Comparison of ENCODE assay signal across 28 mouse cellular contexts in the genomic region with DNA sequence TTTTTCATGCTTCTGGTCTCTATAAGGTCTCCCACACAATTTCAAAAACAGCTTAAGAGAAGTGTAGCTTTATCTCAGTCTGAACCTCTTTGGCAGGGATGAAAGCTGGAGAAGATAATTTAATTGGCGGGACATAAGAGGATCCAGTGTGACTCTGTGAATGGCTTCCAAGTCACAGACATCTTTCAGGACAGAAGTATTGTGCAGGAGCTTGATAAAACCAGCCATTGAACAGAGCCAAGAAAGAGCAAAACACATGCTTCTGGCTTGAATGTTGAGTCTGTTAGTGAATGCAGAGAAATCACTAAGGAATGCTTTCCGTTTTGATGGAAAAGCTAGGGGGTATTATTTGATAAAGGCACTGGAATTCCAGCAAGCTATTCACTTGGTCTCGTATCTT.
DNase-seq lines count a peak whose midpoint lies in the region; ATAC-seq and TF ChIP-seq lines count a peak whose summit lies in the region.
"Had no signal": no experiment of that assay in that cellular context is flagged by ENCODE, and none has a peak within 500 bp of the region (broad histone marks: within the 10 kb centered on the region; RNA-seq: fewer than 3 reads in every experiment).

No protein-coding gene starts in this region.

- H3K4me2 ChIP-seq in forebrain, embryonic 14.5 days (ENCODE audit: low read length): no peak overlapping the region
- H3K4me2 ChIP-seq in hindbrain, postnatal 0 days (ENCODE audit: low read depth, low read length): no peak overlapping the region
- H3K4me2 ChIP-seq in hindbrain, embryonic 16.5 days (ENCODE audit: low read length): no peak overlapping the region
- no peak overlapping the region for H3K4me2 ChIP-seq in midbrain, embryonic 16.5 days (ENCODE audit: low read length)
- H3K4me2 ChIP-seq: embryonic facial prominence, embryonic 12.5 days; heart, embryonic 15.5 days; hindbrain, embryonic 15.5 days; liver, embryonic 11.5 days; neural tube, embryonic 12.5 days had no signal

- 42% methylated on average over 3 of the region's 3 CpGs for WGBS in forebrain, embryonic 14.5 days
- WGBS in forebrain, embryonic 10.5 days: 75% methylated on average over 3 of the region's 3 CpGs
- WGBS in hindbrain, postnatal 0 days: 51% methylated on average over 3 of the region's 3 CpGs
- 60% methylated on average over 3 of the region's 3 CpGs for WGBS in hindbrain, embryonic 16.5 days
- WGBS in midbrain, embryonic 16.5 days: 33% methylated on average over 3 of the region's 3 CpGs

- H3K27ac ChIP-seq in forebrain, embryonic 14.5 days (ENCODE audit: low read depth, low read length): no peak overlapping the region
- H3K27ac ChIP-seq in forebrain, embryonic 10.5 days: no peak overlapping the region
- H3K27ac ChIP-seq in hindbrain, postnatal 0 days: no peak overlapping the region
- no peak overlapping the region for H3K27ac ChIP-seq in hindbrain, embryonic 16.5 days (ENCODE audit: low read depth, low read length)
- H3K27ac ChIP-seq in midbrain, embryonic 16.5 days (ENCODE audit: low read length): no peak overlapping the region
- H3K27ac ChIP-seq: embryonic facial prominence, embryonic 12.5 days; heart, embryonic 15.5 days; hindbrain, embryonic 15.5 days; layer of hippocampus, adult 2 months; neural tube, embryonic 12.5 days had no signal

- peak; percentile 57 for DNase-seq in forebrain, embryonic 14.5 days (ENCODE audit: low spot score)
- DNase-seq in forebrain, embryonic 10.5 days (ENCODE audit: extremely low spot score, low spot score): no peak
- peak; percentile 3 for DNase-seq in hindbrain, postnatal 0 days (ENCODE audit: low spot score)
- DNase-seq in brain, adult 2 months (ENCODE audit: low read depth, low spot score): peak; percentile 39
- DNase-seq in B cell, adult 2 months: no peak
- DNase-seq: adrenal gland, postnatal 36 days; cerebellum, adult 11-12 months; gastrocnemius, postnatal 10 days; heart, adult 11 months; kidney, postnatal 25 days; layer of hippocampus, postnatal 36 days; liver, postnatal 0 days; lung, postnatal 36 days; right cerebral cortex, postnatal 25 days; spleen, adult 18-20 months; thymus, postnatal 14 days had no signal

- H3K4me1 ChIP-seq in forebrain, embryonic 14.5 days (ENCODE audit: control insufficient read depth, insufficient read depth, low read length): no peaks in the 10 kb centered on the region
- no peaks in the 10 kb centered on the region for H3K4me1 ChIP-seq in forebrain, embryonic 10.5 days
- H3K4me1 ChIP-seq in hindbrain, postnatal 0 days (ENCODE audit: insufficient read depth, low read length): no peaks in the 10 kb centered on the region
- no peaks in the 10 kb centered on the region for H3K4me1 ChIP-seq in hindbrain, embryonic 16.5 days (ENCODE audit: control insufficient read depth, insufficient read depth, low read depth, low read length)
- no peaks in the 10 kb centered on the region for H3K4me1 ChIP-seq in midbrain, embryonic 16.5 days (ENCODE audit: control insufficient read depth, insufficient read depth, low read length)
- H3K4me1 ChIP-seq: embryonic facial prominence, embryonic 12.5 days; heart, embryonic 15.5 days; hindbrain, embryonic 15.5 days; megakaryocyte, embryonic 14.5 days; neural tube, embryonic 12.5 days had no signal

- no peaks in the 10 kb centered on the region for H3K36me3 ChIP-seq in forebrain, embryonic 14.5 days (ENCODE audit: control insufficient read depth, insufficient read depth, low read length)
- no peaks in the 10 kb centered on the region for H3K36me3 ChIP-seq in forebrain, embryonic 10.5 days (replicated peaks)
- H3K36me3 ChIP-seq in hindbrain, postnatal 0 days (ENCODE audit: insufficient read depth, low read length): no peaks in the 10 kb centered on the region
- no peaks in the 10 kb centered on the region for H3K36me3 ChIP-seq in hindbrain, embryonic 16.5 days (ENCODE audit: control insufficient read depth, insufficient read depth, low read length)
- no peaks in the 10 kb centered on the region for H3K36me3 ChIP-seq in midbrain, embryonic 16.5 days (ENCODE audit: control insufficient read depth, insufficient read depth, low read length)
- H3K36me3 ChIP-seq: embryonic facial prominence, embryonic 12.5 days; heart, embryonic 15.5 days; hindbrain, embryonic 15.5 days; neural tube, embryonic 12.5 days had no signal

- peak; percentile 62; the same call in 1 of the 2 replicates for ATAC-seq in forebrain, embryonic 14.5 days
- ATAC-seq in hindbrain, postnatal 0 days: peak; percentile 49; the same call in 1 of the 2 replicates
- ATAC-seq in hindbrain, embryonic 16.5 days: no peak; the same call in 1 of the 2 replicates
- ATAC-seq in midbrain, embryonic 16.5 days: peak; percentile 76
- ATAC-seq: intestine, embryonic 16.5 days; liver, postnatal 0 days; Patski had no signal

- H3K27me3 ChIP-seq in forebrain, embryonic 14.5 days (replicated peaks; ENCODE audit: control insufficient read depth, insufficient read depth, low read length): no peaks in the 10 kb centered on the region
- no peaks in the 10 kb centered on the region for H3K27me3 ChIP-seq in forebrain, embryonic 10.5 days (ENCODE audit: poor library complexity, severe bottlenecking)
- H3K27me3 ChIP-seq in hindbrain, postnatal 0 days (ENCODE audit: insufficient read depth, low read length): no peaks in the 10 kb centered on the region
- no peaks in the 10 kb centered on the region for H3K27me3 ChIP-seq in hindbrain, embryonic 16.5 days (replicated peaks; ENCODE audit: control insufficient read depth, insufficient read depth, low read length)
- no peaks in the 10 kb centered on the region for H3K27me3 ChIP-seq in midbrain, embryonic 16.5 days (ENCODE audit: control insufficient read depth, insufficient read depth, low read depth, low read length)
- H3K27me3 ChIP-seq: embryonic facial prominence, embryonic 12.5 days; heart, embryonic 15.5 days; hindbrain, embryonic 15.5 days; megakaryocyte, embryonic 14.5 days; neural tube, embryonic 12.5 days; Patski had no signal

- TF ChIP-seq CTCF in hindbrain, postnatal 0 days (IDR thresholded peaks at IDR 0.05; ENCODE audit: low read depth): no peak

- no peak overlapping the region for H3K4me3 ChIP-seq in forebrain, embryonic 14.5 days (ENCODE audit: low read depth, low read length)
- H3K4me3 ChIP-seq in forebrain, embryonic 10.5 days: no peak overlapping the region
- H3K4me3 ChIP-seq in hindbrain, postnatal 0 days (ENCODE audit: low read length): no peak overlapping the region
- H3K4me3 ChIP-seq in hindbrain, embryonic 16.5 days (ENCODE audit: low read length): no peak overlapping the region
- no peak overlapping the region for H3K4me3 ChIP-seq in midbrain, embryonic 16.5 days (ENCODE audit: low read depth, low read length)
- H3K4me3 ChIP-seq: embryonic facial prominence, embryonic 12.5 days; erythroblast, embryonic 14.5 days; heart, embryonic 15.5 days; hindbrain, embryonic 15.5 days; layer of hippocampus, adult 2 months; megakaryocyte, embryonic 14.5 days; neural tube, embryonic 12.5 days had no signal

- no peak overlapping the region for H3K9ac ChIP-seq in forebrain, embryonic 14.5 days (ENCODE audit: low read length)
- no peak overlapping the region for H3K9ac ChIP-seq in hindbrain, postnatal 0 days (replicated peaks; ENCODE audit: low read length)
- no peak overlapping the region for H3K9ac ChIP-seq in hindbrain, embryonic 16.5 days (ENCODE audit: low read depth, low read length)
- no peak overlapping the region for H3K9ac ChIP-seq in midbrain, embryonic 16.5 days (ENCODE audit: low read depth, low read length)
- H3K9ac ChIP-seq: embryonic facial prominence, embryonic 12.5 days; heart, embryonic 15.5 days; hindbrain, embryonic 15.5 days; liver, postnatal 0 days; neural tube, embryonic 12.5 days had no signal

- H3K9me3 ChIP-seq in forebrain, embryonic 14.5 days (replicated peaks; ENCODE audit: control insufficient read depth, low read length): no peaks in the 10 kb centered on the region
- H3K9me3 ChIP-seq in forebrain, embryonic 10.5 days: no peaks in the 10 kb centered on the region
- H3K9me3 ChIP-seq in hindbrain, postnatal 0 days (ENCODE audit: low read length): no peaks in the 10 kb centered on the region
- H3K9me3 ChIP-seq in hindbrain, embryonic 16.5 days (ENCODE audit: control insufficient read depth, low read length): no peaks in the 10 kb centered on the region
- no peaks in the 10 kb centered on the region for H3K9me3 ChIP-seq in midbrain, embryonic 16.5 days (replicated peaks; ENCODE audit: control insufficient read depth, low read length, poor library complexity, severe bottlenecking)
- H3K9me3 ChIP-seq: embryonic facial prominence, embryonic 12.5 days; heart, embryonic 15.5 days; hindbrain, embryonic 15.5 days; megakaryocyte, embryonic 14.5 days; neural tube, embryonic 12.5 days had no signal

Comparison
In these comparisons a context has a peak if more than half of its experiments do, and no peak if none do; other contexts are left out.
1. DNase-seq: peak in forebrain, embryonic 14.5 days (single experiment), hindbrain, postnatal 0 days (single experiment) and brain, adult 2 months (single experiment); none in forebrain, embryonic 10.5 days (single experiment) and B cell, adult 2 months (0 of 2).